Mouse (Mus musculus): ENCODE measurements around the gene Desi1.

GRCm38 (mm10) chr15:82058719-82059201, 25.1 kb upstream of the Desi1 start, which contains the start of gene 4930407I10Rik:
- TF ChIP-seq RAD21 (IDR thresholded peaks at IDR 0.05; ENCODE audit: low read depth, low read length), result no peak
- no peak for TF ChIP-seq USF1 (IDR thresholded peaks at IDR 0.05; ENCODE audit: low read depth, low read length)

Data from CH12.LX (cell line).